Mouse (Mus musculus) lung, postnatal 0 days (tissue): ENCODE results near the gene Cxcl15.

Source experiments
- CTCF ChIP-seq: IDR thresholded peaks from 2 replicates; pipeline ENCODE4 v1.5.1; 2016; ENCODE audit warnings: antibody characterized with exemption, mild to moderate bottlenecking
- EP300 ChIP-seq: IDR thresholded peaks from 2 replicates; pipeline ENCODE4 v1.6.1; 2016; ENCODE audit warnings: antibody characterized with exemption, mild to moderate bottlenecking, control low read depth

GRCm38 (mm10) chr5:90778856-90779255, 15.5 kb upstream of the Cxcl15 start:
- no peak for TF ChIP-seq CTCF
- no peak for TF ChIP-seq EP300
